Comparison of ENCODE assay signal across 12 mouse cellular contexts in genomic region chrX:147429753-147430152, GRCm38 (mm10). TPM values are rescaled to one million over a fixed set of nuclear protein-coding genes. Genes with fewer than 3 reads are reported as not detected.
A peak's percentile ranks its signal among the peaks of the same experiment; 100 is the strongest.
DNase-seq lines count a peak whose midpoint lies in the region; ATAC-seq and TF ChIP-seq lines count a peak whose summit lies in the region.
"Had no signal": no experiment of that assay in that cellular context is flagged by ENCODE, and none has a peak within 500 bp of the region (broad histone marks: within the 10 kb centered on the region; RNA-seq: fewer than 3 reads in every experiment).

No protein-coding gene starts in this region.

- no peak for ATAC-seq in liver, embryonic 11.5 days (replicated peaks; ENCODE audit: low FRiP score)
- ATAC-seq in heart, postnatal 0 days (ENCODE audit: insufficient read depth, low read depth): no peak; the same call in 1 of the 2 replicates

- no peak overlapping the region for H3K27ac ChIP-seq in gastrocnemius, adult 2 months
- H3K27ac ChIP-seq in liver, adult 2 months (replicated peaks; ENCODE audit: insufficient read depth, low read depth, low read length): no peak overlapping the region
- H3K27ac ChIP-seq in liver, embryonic 11.5 days (ENCODE audit: low read depth, low read length): no peak overlapping the region
- H3K27ac ChIP-seq in heart, postnatal 0 days (ENCODE audit: low read depth): no peak overlapping the region
- H3K27ac ChIP-seq in hindbrain, embryonic 10.5 days: no peak overlapping the region
- H3K27ac ChIP-seq: hindbrain, embryonic 12.5 days; liver, embryonic 14.5 days had no signal

- no peaks in the 10 kb centered on the region for H3K27me3 ChIP-seq in liver, adult 2 months (ENCODE audit: control insufficient read depth, insufficient read depth, low read length)
- no peaks in the 10 kb centered on the region for H3K27me3 ChIP-seq in liver, embryonic 11.5 days (replicated peaks; ENCODE audit: control insufficient read depth, insufficient read depth, low read length)
- no peaks in the 10 kb centered on the region for H3K27me3 ChIP-seq in heart, postnatal 0 days (ENCODE audit: control insufficient read depth, insufficient read depth, low read length)
- no peaks in the 10 kb centered on the region for H3K27me3 ChIP-seq in hindbrain, embryonic 10.5 days (ENCODE audit: insufficient read depth, poor library complexity, severe bottlenecking)
- H3K27me3 ChIP-seq: hindbrain, embryonic 12.5 days had no signal

- H3K4me3 ChIP-seq in gastrocnemius, adult 2 months: no peak overlapping the region
- no peak overlapping the region for H3K4me3 ChIP-seq in liver, adult 2 months (ENCODE audit: insufficient read depth, low read depth, low read length)
- H3K4me3 ChIP-seq in liver, embryonic 11.5 days (ENCODE audit: low read depth, low read length): no peak overlapping the region
- H3K4me3 ChIP-seq in heart, postnatal 0 days (ENCODE audit: low read depth, low read length): no peak overlapping the region
- H3K4me3 ChIP-seq in hindbrain, embryonic 10.5 days: no peak overlapping the region
- H3K4me3 ChIP-seq: hindbrain, embryonic 12.5 days had no signal

- intact Hi-C loops in gastrocnemius, adult 2 months (cut with DNase I): no loop called here

- no peaks in the 10 kb centered on the region for H3K79me2 ChIP-seq in liver, adult 2 months (ENCODE audit: control insufficient read depth, insufficient read depth, low read length)

- no peak for TF ChIP-seq EP300 in heart, postnatal 0 days (IDR thresholded peaks at IDR 0.05; ENCODE audit: low read depth)

- H3K9me3 ChIP-seq in liver, embryonic 11.5 days (ENCODE audit: control insufficient read depth, low read length): no peaks in the 10 kb centered on the region
- H3K9me3 ChIP-seq in heart, postnatal 0 days (replicated peaks; ENCODE audit: control insufficient read depth, low read length): no peaks in the 10 kb centered on the region
- no peaks in the 10 kb centered on the region for H3K9me3 ChIP-seq in hindbrain, embryonic 10.5 days
- H3K9me3 ChIP-seq: hindbrain, embryonic 12.5 days had no signal

- peak; percentile 40 for DNase-seq in gastrocnemius, adult 18-20 months (ENCODE audit: low spot score)
- no peak for DNase-seq in gastrocnemius, adult 2 months
- peak; percentile 12 for DNase-seq in liver, adult 2 months (ENCODE audit: extremely low read depth, low read depth, low spot score)
- DNase-seq in liver, embryonic 11.5 days (ENCODE audit: low spot score): no peak
- peak; percentile 10 for DNase-seq in heart, postnatal 0 days (ENCODE audit: low spot score)
- peak; percentile 50 for DNase-seq in lung, postnatal 25 days (ENCODE audit: low spot score)
- DNase-seq in hindbrain, embryonic 10.5 days (ENCODE audit: low spot score): no peak
- no peak for DNase-seq in retina, postnatal 1 day

- no peak for TF ChIP-seq CTCF in gastrocnemius, adult 2 months (IDR thresholded peaks at IDR 0.05)
- TF ChIP-seq CTCF in liver, adult 2 months (IDR thresholded peaks at IDR 0.05; ENCODE audit: low read depth, low read length): no peak
- no peak for TF ChIP-seq CTCF in heart, postnatal 0 days (IDR thresholded peaks at IDR 0.05; ENCODE audit: low read depth)

- H3K4me2 ChIP-seq in liver, embryonic 11.5 days: no peak overlapping the region
- no peak overlapping the region for H3K4me2 ChIP-seq in heart, postnatal 0 days (ENCODE audit: low read depth, low read length)
- H3K4me2 ChIP-seq: hindbrain, embryonic 12.5 days had no signal

- H3K4me1 ChIP-seq in liver, adult 2 months (ENCODE audit: control insufficient read depth, insufficient read depth, low read length): no peaks in the 10 kb centered on the region
- no peaks in the 10 kb centered on the region for H3K4me1 ChIP-seq in liver, embryonic 11.5 days (replicated peaks; ENCODE audit: control insufficient read depth, insufficient read depth, low read length)
- H3K4me1 ChIP-seq in heart, postnatal 0 days (ENCODE audit: control insufficient read depth, insufficient read depth): no peaks in the 10 kb centered on the region
- no peaks in the 10 kb centered on the region for H3K4me1 ChIP-seq in hindbrain, embryonic 10.5 days (replicated peaks)
- H3K4me1 ChIP-seq: hindbrain, embryonic 12.5 days had no signal

- no peaks in the 10 kb centered on the region for H3K36me3 ChIP-seq in liver, adult 2 months (ENCODE audit: control insufficient read depth, insufficient read depth, low read length)
- no peaks in the 10 kb centered on the region for H3K36me3 ChIP-seq in liver, embryonic 11.5 days (ENCODE audit: control insufficient read depth, insufficient read depth, low read length)
- no peaks in the 10 kb centered on the region for H3K36me3 ChIP-seq in heart, postnatal 0 days (replicated peaks; ENCODE audit: control insufficient read depth, insufficient read depth, low read length)
- no peaks in the 10 kb centered on the region for H3K36me3 ChIP-seq in hindbrain, embryonic 10.5 days
- H3K36me3 ChIP-seq: hindbrain, embryonic 12.5 days had no signal

- no peak overlapping the region for H3K9ac ChIP-seq in liver, adult 2 months (ENCODE audit: low read depth, low read length)
- no peak overlapping the region for H3K9ac ChIP-seq in liver, embryonic 11.5 days (ENCODE audit: low read depth, low read length)
- H3K9ac ChIP-seq in heart, postnatal 0 days (replicated peaks; ENCODE audit: low read depth, low read length): no peak overlapping the region
- H3K9ac ChIP-seq: hindbrain, embryonic 12.5 days; liver, embryonic 14.5 days had no signal

- no peak for TF ChIP-seq POLR2A in liver, adult 2 months (IDR thresholded peaks at IDR 0.05; ENCODE audit: extremely low read depth, insufficient read depth, low read length)

- 63% methylated on average over 1 of the region's 1 CpGs for WGBS in liver, adult 2 months
- WGBS in liver, embryonic 11.5 days: 62% methylated on average over 1 of the region's 1 CpGs
- WGBS in heart, postnatal 0 days: 35% methylated on average over 1 of the region's 1 CpGs
- 72% methylated on average over 1 of the region's 1 CpGs for WGBS in hindbrain, embryonic 10.5 days

RNA-seq across cellular contexts. Expression of gene Il13ra2, which starts 0.8 kb away (rescaled TPM):
- total RNA-seq in gastrocnemius, adult 18-20 months (2021): not detected
- total RNA-seq in gastrocnemius, adult 2 months (2021): not detected
- total RNA-seq in liver, adult 2 months (2014; rRNA removed): 0.07 and 1.1 TPM in 2 replicates
- 0.05 TPM in 2 replicates for polyA plus RNA-seq in liver, adult 2 months (2012; rRNA removed)
- polyA plus RNA-seq in liver, embryonic 11.5 days (2014; fragmentation: Nextera tagmentation; extraction: Ambion mirVana): 0.11 TPM in 1 of 2 replicates, not detected in the other
- total RNA-seq in heart, postnatal 0 days (2014; rRNA removed; ENCODE audit: low replicate concordance): not detected in 2 replicates
- polyA plus RNA-seq in heart, postnatal 0 days (2015; fragmentation: Nextera tagmentation; extraction: Ambion mirVana): not detected in 2 replicates
- 0.14 TPM in 1 of 2 replicates, not detected in the other for polyA plus RNA-seq in hindbrain, embryonic 10.5 days (2016; fragmentation: Nextera tagmentation; extraction: Ambion mirVana)
- polyA plus RNA-seq: liver, embryonic 14.5 days; stomach, embryonic 14.5 days had no signal

RNA-seq across cellular contexts. Expression of gene Vmn1r239-ps, which starts 23.8 kb away (rescaled TPM):
- not detected for total RNA-seq in gastrocnemius, adult 18-20 months (2021)
- not detected for total RNA-seq in gastrocnemius, adult 2 months (2021)
- not detected in 2 replicates for total RNA-seq in liver, adult 2 months (2014; rRNA removed)
- polyA plus RNA-seq in liver, adult 2 months (2012; rRNA removed): not detected in 2 replicates
- not detected in 2 replicates for polyA plus RNA-seq in liver, embryonic 11.5 days (2014; fragmentation: Nextera tagmentation; extraction: Ambion mirVana)
- not detected in 2 replicates for total RNA-seq in heart, postnatal 0 days (2014; rRNA removed; ENCODE audit: low replicate concordance)
- not detected in 2 replicates for polyA plus RNA-seq in heart, postnatal 0 days (2015; fragmentation: Nextera tagmentation; extraction: Ambion mirVana)
- not detected in 2 replicates for polyA plus RNA-seq in hindbrain, embryonic 10.5 days (2016; fragmentation: Nextera tagmentation; extraction: Ambion mirVana)
- total RNA-seq: layer of hippocampus, postnatal 14 days had no signal
- polyA plus RNA-seq: hindbrain, embryonic 12.5 days; liver, embryonic 14.5 days; stomach, embryonic 14.5 days had no signal

Comparison
In these comparisons a context has a peak if more than half of its experiments do, and no peak if none do; other contexts are left out.
1. DNase-seq: peak in gastrocnemius, adult 18-20 months (single experiment), liver, adult 2 months (single experiment), heart, postnatal 0 days (single experiment) and lung, postnatal 25 days (single experiment); none in gastrocnemius, adult 2 months (single experiment), liver, embryonic 11.5 days (single experiment), hindbrain, embryonic 10.5 days (single experiment) and retina, postnatal 1 day (single experiment).